Mouse (Mus musculus): Measurements from ENCODE around the gene Trpm3. TPM values are rescaled to one million over a fixed set of nuclear protein-coding genes. Genes with fewer than 3 reads are reported as not detected.
A peak's percentile ranks its signal among the peaks of the same experiment; 100 is the strongest.

Trpm3 gene
- polyA plus RNA-seq, 1 experiment from 2014 or later, result 4.5 TPM

GRCm38 (mm10) chr19:22922871-22923670, 784.2 kb downstream of the Trpm3 start:
- H3K4me3 ChIP-seq, result no peak overlapping the region
- no peak overlapping the region for H3K27ac ChIP-seq
- no peak for ATAC-seq (ENCODE audit: insufficient number of reproducible peaks, low FRiP score, low TSS enrichment, low read depth)
- no peaks in the 10 kb centered on the region for H3K9me3 ChIP-seq
- no peaks in the 10 kb centered on the region for H3K27me3 ChIP-seq
- no peaks in the 10 kb centered on the region for H3K4me1 ChIP-seq
- WGBS, result 90% methylated on average over 18 of the region's 18 CpGs
- no peak overlapping the region for H3K9ac ChIP-seq
- H3K4me2 ChIP-seq, result no peak overlapping the region
- H3K36me3 ChIP-seq, result no peaks in the 10 kb centered on the region

GRCm38 (mm10) chr19:22925284-22925683, 786.4 kb downstream of the Trpm3 start:
- H3K4me2 ChIP-seq, result no peak overlapping the region
- 75% methylated on average over 3 of the region's 3 CpGs for WGBS
- H3K4me1 ChIP-seq, result peaks cover 2% of the 10 kb centered on the region; the same call in 1 of the 2 replicates
- H3K27ac ChIP-seq, result no peak overlapping the region
- no peaks in the 10 kb centered on the region for H3K27me3 ChIP-seq
- ATAC-seq (ENCODE audit: insufficient number of reproducible peaks, low FRiP score, low TSS enrichment, low read depth), result no peak
- no peaks in the 10 kb centered on the region for H3K9me3 ChIP-seq
- no peaks in the 10 kb centered on the region for H3K36me3 ChIP-seq
- H3K9ac ChIP-seq, result no peak overlapping the region
- H3K4me3 ChIP-seq, result no peak overlapping the region

GRCm38 (mm10) chr19:22926753-22927152, 787.9 kb downstream of the Trpm3 start:
- H3K9ac ChIP-seq, result no peak overlapping the region
- ATAC-seq (ENCODE audit: insufficient number of reproducible peaks, low FRiP score, low TSS enrichment, low read depth), result no peak
- H3K27me3 ChIP-seq, result no peaks in the 10 kb centered on the region
- H3K9me3 ChIP-seq, result no peaks in the 10 kb centered on the region
- peaks cover 5% of the 10 kb centered on the region; the same call in 1 of the 2 replicates for H3K4me1 ChIP-seq
- no peak overlapping the region for H3K4me3 ChIP-seq
- 67% methylated on average over 9 of the region's 9 CpGs for WGBS
- H3K27ac ChIP-seq, result no peak overlapping the region
- H3K36me3 ChIP-seq, result no peaks in the 10 kb centered on the region
- H3K4me2 ChIP-seq, result no peak overlapping the region

GRCm38 (mm10) chr19:22928366-22928765, 789.5 kb downstream of the Trpm3 start:
- WGBS, result 91% methylated on average over 6 of the region's 6 CpGs
- Histone ChIP-seq H3K4me3 (no peak overlapping the region), H3K4me2 (no peak overlapping the region), H3K36me3 (no peaks in the 10 kb centered on the region), H3K4me1 (peaks cover 5% of the 10 kb centered on the region; the same call in 1 of the 2 replicates), H3K9ac (no peak overlapping the region), H3K27ac (no peak overlapping the region), H3K27me3 (no peaks in the 10 kb centered on the region), H3K9me3 (no peaks in the 10 kb centered on the region)
- ATAC-seq (ENCODE audit: insufficient number of reproducible peaks, low FRiP score, low TSS enrichment, low read depth), result no peak

GRCm38 (mm10) chr19:22929768-22930167, 790.9 kb downstream of the Trpm3 start:
- 71% methylated on average over 6 of the region's 6 CpGs for WGBS
- Histone ChIP-seq H3K27ac (no peak overlapping the region), H3K36me3 (no peaks in the 10 kb centered on the region), H3K4me3 (no peak overlapping the region), H3K9ac (no peak overlapping the region), H3K4me1 (peaks cover 5% of the 10 kb centered on the region; the same call in 1 of the 2 replicates), H3K27me3 (no peaks in the 10 kb centered on the region), H3K9me3 (no peaks in the 10 kb centered on the region), H3K4me2 (no peak overlapping the region)
- ATAC-seq (ENCODE audit: insufficient number of reproducible peaks, low FRiP score, low TSS enrichment, low read depth), result no peak

- no peak overlapping the region for H3K27ac ChIP-seq
- no peaks in the 10 kb centered on the region for H3K36me3 ChIP-seq
- peaks cover 5% of the 10 kb centered on the region; the same call in 1 of the 2 replicates for H3K4me1 ChIP-seq
- ATAC-seq (ENCODE audit: insufficient number of reproducible peaks, low FRiP score, low TSS enrichment, low read depth), result no peak
- no peaks in the 10 kb centered on the region for H3K9me3 ChIP-seq
- no peak overlapping the region for H3K4me3 ChIP-seq
- 57% methylated on average over 7 of the region's 7 CpGs for WGBS
- no peak overlapping the region for H3K9ac ChIP-seq
- H3K27me3 ChIP-seq, result no peaks in the 10 kb centered on the region
- H3K4me2 ChIP-seq, result no peak overlapping the region
These were observed 791.6 kb downstream of the Trpm3 start for GRCm38 (mm10) chr19:22930368-22930834.

- no peaks in the 10 kb centered on the region for H3K27me3 ChIP-seq
- no peaks in the 10 kb centered on the region for H3K9me3 ChIP-seq
- H3K27ac ChIP-seq, result no peak overlapping the region
- no peaks in the 10 kb centered on the region for H3K36me3 ChIP-seq
- no peak overlapping the region for H3K9ac ChIP-seq
- peaks cover 5% of the 10 kb centered on the region; the same call in 1 of the 2 replicates for H3K4me1 ChIP-seq
- no peak overlapping the region for H3K4me3 ChIP-seq
- ATAC-seq (ENCODE audit: insufficient number of reproducible peaks, low FRiP score, low TSS enrichment, low read depth), result no peak
- no peak overlapping the region for H3K4me2 ChIP-seq
- WGBS, result 79% methylated on average over 6 of the region's 6 CpGs
These were observed 792.2 kb downstream of the Trpm3 start for GRCm38 (mm10) chr19:22931006-22931405.

GRCm38 (mm10) chr19:22935067-22935466, 796.2 kb downstream of the Trpm3 start:
- 73% methylated on average over 3 of the region's 3 CpGs for WGBS
- H3K36me3 ChIP-seq, result no peaks in the 10 kb centered on the region
- ATAC-seq (ENCODE audit: insufficient number of reproducible peaks, low FRiP score, low TSS enrichment, low read depth), result no peak

GRCm38 (mm10) chr19:22938848-22939724, 800.2 kb downstream of the Trpm3 start:
- Histone ChIP-seq H3K4me2 (no peak overlapping the region), H3K9me3 (no peaks in the 10 kb centered on the region), H3K9ac (no peak overlapping the region), H3K4me1 (peaks cover 9% of the 10 kb centered on the region), H3K27me3 (no peaks in the 10 kb centered on the region), H3K36me3 (no peaks in the 10 kb centered on the region), H3K4me3 (no peak overlapping the region), H3K27ac (no peak overlapping the region)
- WGBS, result 45% methylated on average over 14 of the region's 14 CpGs
- 0 out of 2 replicates have a peak, but pooled peaks have one; percentile 14 for ATAC-seq (ENCODE audit: insufficient number of reproducible peaks, low FRiP score, low TSS enrichment, low read depth)

More at GRCm38 (mm10) chr19:22935067-22935466, 796.2 kb downstream of the Trpm3 start:
- no peak overlapping the region for H3K9ac ChIP-seq
- H3K9me3 ChIP-seq, result no peaks in the 10 kb centered on the region
- H3K4me3 ChIP-seq, result no peak overlapping the region
- no peak overlapping the region for H3K27ac ChIP-seq
- H3K4me2 ChIP-seq, result no peak overlapping the region
- H3K27me3 ChIP-seq, result no peaks in the 10 kb centered on the region
- peaks cover 8% of the 10 kb centered on the region for H3K4me1 ChIP-seq

- no peaks in the 10 kb centered on the region for H3K27me3 ChIP-seq
- no peak overlapping the region for H3K9ac ChIP-seq
- H3K9me3 ChIP-seq, result no peaks in the 10 kb centered on the region
- no peak overlapping the region for H3K4me2 ChIP-seq
- H3K27ac ChIP-seq, result no peak overlapping the region
- peaks cover 9% of the 10 kb centered on the region for H3K4me1 ChIP-seq
- no peak overlapping the region for H3K4me3 ChIP-seq
- ATAC-seq (ENCODE audit: insufficient number of reproducible peaks, low FRiP score, low TSS enrichment, low read depth), result no peak
- H3K36me3 ChIP-seq, result no peaks in the 10 kb centered on the region
- 63% methylated on average over 5 of the region's 5 CpGs for WGBS
These were observed 801.0 kb downstream of the Trpm3 start for GRCm38 (mm10) chr19:22939836-22940235.

- Histone ChIP-seq H3K27me3 (no peaks in the 10 kb centered on the region), H3K4me3 (no peak overlapping the region), H3K4me1 (peaks cover 9% of the 10 kb centered on the region), H3K4me2 (no peak overlapping the region), H3K36me3 (no peaks in the 10 kb centered on the region), H3K27ac (no peak overlapping the region), H3K9ac (no peak overlapping the region), H3K9me3 (no peaks in the 10 kb centered on the region)
- ATAC-seq (ENCODE audit: insufficient number of reproducible peaks, low FRiP score, low TSS enrichment, low read depth), result no peak
- WGBS, result 45% methylated on average over 5 of the region's 5 CpGs
These were observed 801.6 kb downstream of the Trpm3 start for GRCm38 (mm10) chr19:22940487-22940886.

- 91% methylated on average over 9 of the region's 9 CpGs for WGBS
- Histone ChIP-seq H3K27me3 (no peaks in the 10 kb centered on the region), H3K27ac (no peak overlapping the region), H3K4me1 (peaks cover 9% of the 10 kb centered on the region), H3K9ac (no peak overlapping the region), H3K9me3 (no peaks in the 10 kb centered on the region), H3K4me2 (no peak overlapping the region), H3K4me3 (no peak overlapping the region), H3K36me3 (no peaks in the 10 kb centered on the region)
- ATAC-seq (ENCODE audit: insufficient number of reproducible peaks, low FRiP score, low TSS enrichment, low read depth), result no peak
These were observed 802.1 kb downstream of the Trpm3 start for GRCm38 (mm10) chr19:22940956-22941355.
